Mouse (Mus musculus) small intestine, adult 2 months (tissue): ENCODE measurements around the gene Pde4d. TPM values are rescaled to one million over a fixed set of nuclear protein-coding genes. Genes with fewer than 3 reads are reported as not detected.

Experiments
- H3K27ac ChIP-seq: fragments of 200-500 bp; 2 replicates; pipeline ENCODE4 v1.5.1; 2012; ENCODE audit warnings: low read depth, low read length, control low read depth, inconsistent platforms; ENCODE audit not compliant: insufficient read depth
- H3K27me3 ChIP-seq: fragments of 200-500 bp; 2 replicates; pipeline ENCODE4 v1.6.1; 2012; ENCODE audit warnings: mild to moderate bottlenecking, moderate library complexity, low read length, inconsistent platforms; ENCODE audit not compliant: control insufficient read depth, insufficient read depth
- H3K36me3 ChIP-seq: fragments of 200-500 bp; 2 replicates; pipeline ENCODE4 v1.6.1; 2012; ENCODE audit warnings: mild to moderate bottlenecking, low read length, control low read depth, inconsistent platforms; ENCODE audit not compliant: control insufficient read depth, insufficient read depth
- H3K4me1 ChIP-seq: fragments of 200-500 bp; 2 replicates; pipeline ENCODE4 v1.6.1; 2012; ENCODE audit warnings: low read length, inconsistent platforms, mixed read lengths; ENCODE audit not compliant: control insufficient read depth, insufficient read depth, insufficient read length
- H3K4me3 ChIP-seq: fragments of 200-500 bp; 2 replicates; pipeline ENCODE4 v1.5.1; 2012; ENCODE audit warnings: low read depth, mild to moderate bottlenecking, control low read depth, inconsistent platforms, low read length, moderate library complexity
- CTCF ChIP-seq: fragments of 200-500 bp; IDR thresholded peaks from 2 replicates; pipeline ENCODE4 v1.5.1; 2012; ENCODE audit warnings: low read depth, mild to moderate bottlenecking, control low read depth, inconsistent platforms, low read length, moderate library complexity, mixed read lengths; ENCODE audit not compliant: insufficient replicate concordance, insufficient read length; ENCODE audit errors: extremely low read depth
- POLR2A ChIP-seq: fragments of 200-500 bp; IDR thresholded peaks from 2 replicates; pipeline ENCODE4 v1.6.1; 2012; ENCODE audit warnings: low read depth, mild to moderate bottlenecking, control low read depth, inconsistent platforms, low read length, moderate library complexity
- WGBS: fragments of 180-500 bp; shearing (Covaris S2); methylation state at CpG from one replicate; pipeline ENCODE4 v1.1.7; 2018; 5-methylcytosine and 5-hydroxymethylcytosine counted together
- polyA plus RNA-seq: library from polyadenylated mRNA; depleted of rRNA; stranded (reverse); fragments of >200 nt; gene quantifications from 2 replicates; pipeline ENCODE4 v1.2.3, GENCODE M21; 2012

Gene Pde4d
- polyA plus RNA-seq, 1 experiment = 8.4 TPM

DNA sequence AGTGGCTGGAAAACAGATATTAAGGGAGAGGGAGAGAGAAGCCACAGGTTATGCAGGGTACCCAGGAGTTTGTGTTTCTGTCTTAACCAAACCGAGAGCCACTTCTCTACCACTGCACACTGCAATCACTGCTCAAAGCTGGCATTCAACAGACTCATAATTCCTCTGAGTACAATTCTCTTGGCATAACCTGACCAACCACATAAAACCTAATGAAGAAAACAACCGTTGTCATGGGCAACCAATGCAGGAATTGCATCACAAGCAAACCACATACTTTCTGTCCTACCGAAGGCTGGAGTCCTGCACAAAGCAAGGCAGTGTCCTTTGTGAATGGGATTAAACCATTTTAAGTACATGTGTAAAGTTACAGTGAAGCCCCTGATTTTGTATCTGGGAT, 793.4 kb downstream of the Pde4d start:
- no peak overlapping the region for H3K27ac ChIP-seq

GRCm38 (mm10) chr13:109247061-109247460, 797.3 kb downstream of the Pde4d start:
- 84% methylated on average over 4 of the region's 4 CpGs for WGBS

More for the DNA sequence above, 793.4 kb downstream of the Pde4d start:
- peaks cover 8% of the 10 kb centered on the region for H3K4me1 ChIP-seq
- WGBS = 68% methylated on average over 3 of the region's 3 CpGs
- no peak overlapping the region for H3K4me3 ChIP-seq
- no peaks in the 10 kb centered on the region; the same call in 1 of the 2 replicates for H3K27me3 ChIP-seq
- TF ChIP-seq CTCF (no peak), POLR2A (no peak)
- H3K36me3 ChIP-seq = no peaks in the 10 kb centered on the region

DNA sequence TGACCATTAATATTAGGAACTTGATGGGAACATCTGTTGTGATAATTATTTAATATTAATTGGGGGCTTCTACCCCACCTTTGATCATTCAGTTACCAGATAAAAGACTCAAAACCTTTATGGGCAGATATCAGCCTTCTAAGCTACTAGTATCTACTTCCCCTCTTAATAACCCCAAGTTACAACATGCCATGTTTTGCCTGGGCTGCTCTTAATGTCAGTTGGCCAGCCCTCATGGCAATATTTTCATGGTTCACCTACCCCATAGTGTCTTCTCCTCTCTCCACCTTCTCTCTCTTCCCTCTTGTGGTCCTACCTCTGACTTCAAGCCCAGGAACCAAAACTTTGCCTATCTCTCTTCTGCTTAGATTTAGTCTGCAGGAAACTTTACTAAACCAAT, 799.6 kb downstream of the Pde4d start:
- Histone ChIP-seq H3K4me1 (no peaks in the 10 kb centered on the region), H3K27ac (no peak overlapping the region), H3K36me3 (no peaks in the 10 kb centered on the region), H3K27me3 (no peaks in the 10 kb centered on the region), H3K4me3 (no peak overlapping the region)
- TF ChIP-seq POLR2A (no peak), CTCF (no peak)

More at GRCm38 (mm10) chr13:109247061-109247460, 797.3 kb downstream of the Pde4d start:
- no peaks in the 10 kb centered on the region; the same call in 1 of the 2 replicates for H3K27me3 ChIP-seq
- H3K4me3 ChIP-seq = no peak overlapping the region
- H3K36me3 ChIP-seq = no peaks in the 10 kb centered on the region
- no peak for TF ChIP-seq POLR2A
- no peak for TF ChIP-seq CTCF
- no peaks in the 10 kb centered on the region for H3K4me1 ChIP-seq
- H3K27ac ChIP-seq = no peak overlapping the region

- Histone ChIP-seq H3K4me3 (no peak overlapping the region), H3K4me1 (no peaks in the 10 kb centered on the region), H3K36me3 (no peaks in the 10 kb centered on the region), H3K27me3 (no peaks in the 10 kb centered on the region), H3K27ac (no peak overlapping the region)
- TF ChIP-seq POLR2A (no peak), CTCF (no peak)
- WGBS = 68% methylated on average over 4 of the region's 4 CpGs
Observed at GRCm38 (mm10) chr13:109255634-109256033, 805.9 kb downstream of the Pde4d start.

- under 1% methylated on average over 23 of the region's 23 CpGs for WGBS
- H3K27ac ChIP-seq = peak overlapping the region; percentile 41
Observed at GRCm38 (mm10) chr13:109260220-109260795, 810.6 kb downstream of the Pde4d start.

DNA sequence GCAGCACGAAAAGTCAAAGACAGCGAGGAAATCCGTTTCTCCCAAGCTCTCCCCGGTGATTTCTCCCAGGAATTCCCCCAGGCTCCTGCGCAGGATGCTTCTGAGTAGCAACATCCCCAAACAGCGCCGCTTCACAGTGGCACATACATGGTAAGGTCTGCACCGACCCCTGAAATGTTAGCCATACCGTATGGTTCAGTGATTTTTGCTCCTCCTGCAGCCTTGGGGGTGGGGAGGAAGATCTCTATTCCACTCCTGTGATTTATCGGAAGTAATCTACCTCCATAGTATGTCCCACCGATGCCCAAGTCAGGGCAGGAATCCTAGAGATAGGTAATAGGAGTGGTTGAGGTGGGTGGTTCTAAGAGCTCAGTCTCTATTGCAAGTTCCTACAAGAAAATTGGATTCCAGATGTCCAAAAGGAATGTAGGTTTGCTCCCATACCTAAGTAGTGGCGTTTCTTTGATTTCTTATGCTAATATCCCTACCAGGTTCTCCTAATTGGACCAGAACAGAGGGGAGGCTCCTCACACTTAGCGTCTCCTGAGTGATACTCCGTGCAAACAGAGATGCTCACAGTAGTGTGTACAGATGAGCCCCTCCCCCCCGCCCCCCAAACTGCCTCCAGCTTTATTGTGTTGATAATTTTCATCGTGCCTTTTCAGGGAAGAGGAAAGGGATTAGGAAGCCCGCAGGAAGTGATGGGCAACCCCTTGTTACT, 811.2 kb downstream of the Pde4d start:
- H3K36me3 ChIP-seq = no peaks in the 10 kb centered on the region
- WGBS = 2% methylated on average over 17 of the region's 17 CpGs
- TF ChIP-seq CTCF = no peak
- TF ChIP-seq POLR2A = no peak
- peak overlapping the region; percentile 41 for H3K27ac ChIP-seq
- peak overlapping the region; percentile 67 for H3K4me3 ChIP-seq
- 0 out of 2 replicates have a peak, but pooled peaks cover 3% of the 10 kb centered on the region for H3K4me1 ChIP-seq
- no peaks in the 10 kb centered on the region for H3K27me3 ChIP-seq

More at GRCm38 (mm10) chr13:109260220-109260795, 810.6 kb downstream of the Pde4d start:
- Histone ChIP-seq H3K27me3 (no peaks in the 10 kb centered on the region), H3K36me3 (no peaks in the 10 kb centered on the region), H3K4me3 (peak overlapping the region; percentile 67), H3K4me1 (0 out of 2 replicates have a peak, but pooled peaks cover 3% of the 10 kb centered on the region)
- TF ChIP-seq CTCF (no peak), POLR2A (peak; percentile 62; the same call in 1 of the 2 replicates)

DNA sequence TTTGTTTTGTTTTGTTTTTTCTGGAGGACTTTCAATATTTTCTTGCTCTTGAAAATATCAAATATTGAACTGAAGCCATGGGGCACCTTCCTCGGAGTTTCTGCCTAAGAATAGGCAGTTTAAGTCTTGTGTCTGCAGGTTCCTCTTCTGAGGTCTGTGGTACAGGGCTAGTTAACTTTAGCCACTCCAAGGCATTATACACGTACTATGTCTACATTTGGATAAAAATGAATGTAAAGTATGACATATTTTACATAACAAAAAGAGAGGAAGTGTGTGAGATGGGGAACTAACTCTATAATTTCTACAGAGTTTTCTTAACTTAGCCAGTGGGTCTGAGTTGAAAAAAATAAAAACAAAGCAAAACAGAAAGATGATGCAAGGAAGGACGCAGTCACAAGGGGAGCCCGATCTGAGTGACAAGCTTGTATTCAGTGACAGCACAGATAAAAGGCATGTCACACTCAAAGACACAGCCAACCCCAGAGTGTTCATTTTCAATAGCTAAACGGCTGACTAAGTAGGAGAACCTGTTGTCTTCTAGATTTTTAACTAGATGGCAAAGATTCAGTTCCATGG, 812.0 kb downstream of the Pde4d start:
- Histone ChIP-seq H3K4me3 (no peak overlapping the region), H3K27ac (no peak overlapping the region), H3K36me3 (no peaks in the 10 kb centered on the region), H3K4me1 (0 out of 2 replicates have a peak, but pooled peaks cover 3% of the 10 kb centered on the region), H3K27me3 (no peaks in the 10 kb centered on the region)
- 50% methylated on average over 5 of the region's 5 CpGs for WGBS
- TF ChIP-seq POLR2A = no peak
- TF ChIP-seq CTCF = no peak
